Mouse (Mus musculus) heart, embryonic 16.5 days (tissue): ENCODE results near the gene Nacc1. TPM values are rescaled to one million over a fixed set of nuclear protein-coding genes. Genes with fewer than 3 reads are reported as not detected.

Source experiments
- ATAC-seq: fragments of 200-750 bp; cut with Nextera tagmentation; replicated peaks from 2 replicates; pipeline ENCODE4 v1.8.0; 2017; ENCODE audit warnings: moderate number of reproducible peaks; ENCODE audit not compliant: insufficient read depth, low FRiP score; ENCODE audit errors: extremely low read depth
- H3K27ac ChIP-seq: fragments of 300-500 bp; sonication (generic); 2 replicates; pipeline ENCODE4 v1.5.1; 2014; ENCODE audit warnings: mild to moderate bottlenecking, low read length, control low read depth, moderate library complexity
- H3K27me3 ChIP-seq: fragments of 300-500 bp; sonication (generic); 2 replicates; pipeline ENCODE4 v1.6.1; 2014; ENCODE audit warnings: low read length, mixed read lengths; ENCODE audit not compliant: control insufficient read depth, insufficient read depth
- H3K36me3 ChIP-seq: fragments of 300-500 bp; sonication (generic); 2 replicates; pipeline ENCODE4 v1.6.1; 2014; ENCODE audit not compliant: control insufficient read depth, insufficient read depth
- H3K4me1 ChIP-seq: fragments of 300-500 bp; sonication (generic); 2 replicates; pipeline ENCODE4 v1.6.1; 2014; ENCODE audit warnings: low read length, mixed read lengths; ENCODE audit not compliant: control insufficient read depth, insufficient read depth
- H3K4me2 ChIP-seq: fragments of 300-500 bp; sonication (generic); 2 replicates; pipeline ENCODE4 v1.6.1; 2014; ENCODE audit warnings: low read depth, mild to moderate bottlenecking, control low read depth, low read length
- H3K4me3 ChIP-seq: fragments of 300-500 bp; sonication (generic); 2 replicates; pipeline ENCODE4 v1.5.1; 2014; ENCODE audit warnings: mild to moderate bottlenecking, control low read depth, low read length
- H3K9ac ChIP-seq: fragments of 300-500 bp; sonication (generic); 2 replicates; pipeline ENCODE4 v1.6.1; 2014; ENCODE audit warnings: low read length, control low read depth
- H3K9me3 ChIP-seq: fragments of 300-500 bp; sonication (generic); replicated peaks from 2 replicates; pipeline ENCODE4 v1.6.1; 2016; ENCODE audit warnings: low read length; ENCODE audit not compliant: control insufficient read depth
- WGBS: fragments of 180-500 bp; shearing (Covaris S2); extraction: QIAGEN DNeasy Blood & Tissue Kit; methylation state at CpG from one replicate; pipeline ENCODE4 v1.1.7; 2014; 5-methylcytosine and 5-hydroxymethylcytosine counted together
- polyA plus RNA-seq: library from polyadenylated mRNA; unstranded; fragments of >200 nt; fragmentation: Nextera tagmentation; extraction: Ambion mirVana; gene quantifications from 2 replicates; pipeline ENCODE4 v1.2.1, GENCODE M21; 2015

The Nacc1 gene
- polyA plus RNA-seq, 1 experiment from 2014 or later = 11.7 TPM

DNA sequence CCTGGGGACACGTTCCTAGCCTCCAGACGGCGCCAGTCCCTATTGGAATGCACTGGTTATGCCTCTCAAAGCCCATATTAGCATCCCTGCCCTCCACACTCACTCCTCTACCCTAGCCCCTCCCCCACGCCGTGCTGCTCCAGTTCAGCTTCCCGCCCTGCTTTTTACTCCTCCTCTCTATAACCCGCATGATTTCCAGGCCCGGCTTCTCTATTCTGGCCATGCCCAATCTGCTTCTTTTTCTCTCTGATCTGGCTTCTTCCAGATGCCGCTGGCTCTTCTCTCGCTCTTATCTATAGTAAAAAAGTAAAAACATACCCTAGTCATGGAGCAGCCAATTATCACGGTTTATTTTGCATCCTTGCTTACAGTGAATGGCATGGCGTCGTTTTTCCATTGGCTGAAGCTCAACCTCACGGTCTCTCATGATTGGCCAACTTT, 40.2 kb downstream of the Nacc1 start:
- Histone ChIP-seq H3K27me3 (no peaks in the 10 kb centered on the region), H3K36me3 (no peaks in the 10 kb centered on the region), H3K27ac (no peak overlapping the region; the same call in 1 of the 2 replicates), H3K4me1 (peaks cover 7% of the 10 kb centered on the region), H3K9me3 (no peaks in the 10 kb centered on the region), H3K4me3 (peak overlapping the region; percentile 2), H3K4me2 (peak overlapping the region; percentile 44), H3K9ac (0 out of 2 replicates have a peak overlapping the region, but pooled peaks have one; percentile 11)
- WGBS = 4% methylated on average over 14 of the region's 14 CpGs
- ATAC-seq = 0 out of 2 replicates have a peak, but pooled peaks have one; percentile 25

DNA sequence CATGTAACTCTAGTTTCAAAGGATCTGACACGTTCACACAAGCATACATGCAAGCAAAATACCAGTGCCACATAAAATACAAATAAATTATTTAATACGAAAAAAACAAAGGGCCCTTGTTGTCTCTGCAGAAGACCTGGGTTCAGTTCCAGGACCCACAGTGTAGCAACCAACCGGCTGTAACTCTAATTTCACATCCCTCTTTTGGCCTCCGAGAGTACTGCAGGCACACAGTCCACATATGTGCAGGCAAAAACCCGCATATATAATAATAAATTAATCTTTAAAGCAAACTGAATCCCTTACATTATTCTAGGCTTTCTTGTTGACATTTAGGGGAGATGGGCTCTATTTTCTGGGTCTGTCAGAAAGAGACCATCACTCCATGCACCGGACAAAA, 40.9 kb downstream of the Nacc1 start:
- WGBS = 55% methylated on average over 6 of the region's 6 CpGs
- no peaks in the 10 kb centered on the region for H3K27me3 ChIP-seq
- peak overlapping the region; percentile 44; the same call in 1 of the 2 replicates for H3K4me2 ChIP-seq
- no peak overlapping the region for H3K4me3 ChIP-seq
- peaks cover 7% of the 10 kb centered on the region for H3K4me1 ChIP-seq
- no peak for ATAC-seq
- H3K36me3 ChIP-seq = no peaks in the 10 kb centered on the region
- peak overlapping the region; percentile 19; the same call in 1 of the 2 replicates for H3K27ac ChIP-seq
- H3K9ac ChIP-seq = no peak overlapping the region
- H3K9me3 ChIP-seq = no peaks in the 10 kb centered on the region

DNA sequence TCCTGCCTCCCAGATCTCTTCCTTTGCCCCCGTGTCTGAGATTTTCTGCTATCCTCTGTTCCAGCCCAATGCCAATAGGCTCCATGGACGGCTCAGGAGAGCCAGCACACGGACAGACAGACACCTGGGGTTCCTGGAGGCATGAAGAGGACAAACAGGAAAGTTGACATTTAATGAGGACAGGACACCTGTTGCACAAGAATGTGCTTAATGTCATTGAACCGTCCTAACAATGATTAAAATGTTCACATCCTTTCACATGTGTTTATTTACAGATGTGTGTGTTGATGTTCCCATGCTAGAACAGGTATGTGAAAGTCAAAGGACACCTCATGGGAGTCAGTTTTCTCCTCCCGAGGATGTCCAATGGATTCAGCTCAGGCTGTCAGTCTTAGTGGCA, 44.6 kb downstream of the Nacc1 start:
- no peak overlapping the region for H3K9ac ChIP-seq
- H3K27me3 ChIP-seq = no peaks in the 10 kb centered on the region
- 66% methylated on average over 5 of the region's 5 CpGs for WGBS
- H3K4me1 ChIP-seq = peaks cover 10% of the 10 kb centered on the region
- H3K4me3 ChIP-seq = no peak overlapping the region
- H3K4me2 ChIP-seq = no peak overlapping the region
- no peaks in the 10 kb centered on the region for H3K9me3 ChIP-seq
- H3K36me3 ChIP-seq = no peaks in the 10 kb centered on the region
- ATAC-seq = no peak
- no peak overlapping the region for H3K27ac ChIP-seq

DNA sequence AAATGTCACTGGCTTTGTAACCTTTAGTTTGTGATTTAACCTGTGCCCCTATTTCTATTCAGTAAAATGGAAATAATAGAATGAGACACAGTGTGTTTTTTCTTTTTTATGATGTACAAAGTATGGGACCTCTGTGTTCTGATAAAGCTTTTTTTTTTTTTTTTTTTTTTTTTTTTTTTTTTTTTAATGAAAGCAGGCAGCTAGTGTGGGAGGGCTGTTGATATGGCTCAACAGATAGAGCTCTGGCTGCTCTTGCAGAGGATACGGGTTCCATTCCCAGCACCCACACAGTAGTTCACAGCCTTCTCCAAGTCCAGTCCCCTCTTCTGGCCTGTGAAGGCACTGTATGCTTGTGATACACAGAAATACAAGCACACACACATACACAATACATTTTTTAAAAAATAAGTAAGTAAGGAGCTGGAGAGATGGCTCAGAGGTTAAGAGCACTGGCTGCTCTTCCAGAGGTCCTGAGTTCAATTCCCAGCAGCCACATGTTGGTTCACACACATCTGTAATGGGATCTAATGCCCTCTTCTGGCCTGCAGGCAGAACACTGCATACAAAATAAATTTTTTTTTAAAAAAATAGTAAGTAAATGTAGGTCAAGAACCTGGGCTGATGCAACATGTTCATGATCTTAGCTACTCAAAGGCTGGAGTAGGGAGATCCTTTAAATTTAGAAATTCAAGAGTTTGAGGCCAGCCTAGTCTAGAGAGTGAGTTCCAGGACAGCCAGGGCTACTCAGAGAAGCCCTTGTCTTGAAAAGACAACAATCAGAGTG, 45.9 kb downstream of the Nacc1 start:
- Histone ChIP-seq H3K9me3 (no peaks in the 10 kb centered on the region), H3K4me1 (peaks cover 3% of the 10 kb centered on the region; the same call in 1 of the 2 replicates), H3K27ac (no peak overlapping the region), H3K36me3 (no peaks in the 10 kb centered on the region), H3K4me3 (no peak overlapping the region), H3K4me2 (no peak overlapping the region), H3K9ac (no peak overlapping the region), H3K27me3 (no peaks in the 10 kb centered on the region)
- 55% methylated on average over 1 of the region's 1 CpGs for WGBS
- ATAC-seq = no peak

DNA sequence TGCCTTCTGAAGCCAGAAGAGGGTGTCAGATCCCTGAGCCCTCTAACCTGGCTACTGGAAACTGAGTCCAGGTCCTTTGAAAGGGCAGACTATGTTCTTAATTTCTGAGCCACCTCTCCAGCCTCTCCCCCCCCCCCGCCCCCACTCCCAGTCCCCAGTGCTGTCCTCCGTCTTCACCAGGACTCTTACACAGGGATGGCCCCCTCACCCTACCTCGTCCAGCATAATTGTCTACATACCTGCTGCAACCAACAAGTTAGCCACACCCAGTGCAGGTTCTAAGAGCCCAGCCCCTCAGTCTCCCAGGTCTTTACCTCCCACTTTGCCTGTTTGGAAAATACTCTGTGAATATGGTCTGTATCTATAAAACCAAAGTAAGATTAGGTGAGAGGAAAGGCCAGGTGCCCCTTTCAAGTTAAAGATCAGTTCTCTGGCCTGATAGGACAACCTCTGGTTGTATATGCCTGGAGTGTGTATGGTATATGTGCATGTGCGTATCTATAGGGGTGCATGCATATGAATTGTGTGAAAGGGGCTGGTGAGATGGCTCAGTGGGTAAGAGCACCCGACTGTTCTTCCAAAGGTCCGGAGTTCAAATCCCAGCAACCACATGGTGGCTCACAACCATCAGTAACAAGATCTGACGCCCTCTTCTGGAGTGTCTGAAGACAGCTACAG, 46.9 kb downstream of the Nacc1 start:
- no peaks in the 10 kb centered on the region for H3K9me3 ChIP-seq
- H3K9ac ChIP-seq = no peak overlapping the region; the same call in 1 of the 2 replicates
- H3K4me3 ChIP-seq = no peak overlapping the region
- no peak overlapping the region for H3K27ac ChIP-seq
- H3K27me3 ChIP-seq = no peaks in the 10 kb centered on the region
- WGBS = 74% methylated on average over 7 of the region's 7 CpGs
- ATAC-seq = no peak
- H3K36me3 ChIP-seq = no peaks in the 10 kb centered on the region
- no peak overlapping the region for H3K4me2 ChIP-seq
- H3K4me1 ChIP-seq = peaks cover 10% of the 10 kb centered on the region; the same call in 1 of the 2 replicates

DNA sequence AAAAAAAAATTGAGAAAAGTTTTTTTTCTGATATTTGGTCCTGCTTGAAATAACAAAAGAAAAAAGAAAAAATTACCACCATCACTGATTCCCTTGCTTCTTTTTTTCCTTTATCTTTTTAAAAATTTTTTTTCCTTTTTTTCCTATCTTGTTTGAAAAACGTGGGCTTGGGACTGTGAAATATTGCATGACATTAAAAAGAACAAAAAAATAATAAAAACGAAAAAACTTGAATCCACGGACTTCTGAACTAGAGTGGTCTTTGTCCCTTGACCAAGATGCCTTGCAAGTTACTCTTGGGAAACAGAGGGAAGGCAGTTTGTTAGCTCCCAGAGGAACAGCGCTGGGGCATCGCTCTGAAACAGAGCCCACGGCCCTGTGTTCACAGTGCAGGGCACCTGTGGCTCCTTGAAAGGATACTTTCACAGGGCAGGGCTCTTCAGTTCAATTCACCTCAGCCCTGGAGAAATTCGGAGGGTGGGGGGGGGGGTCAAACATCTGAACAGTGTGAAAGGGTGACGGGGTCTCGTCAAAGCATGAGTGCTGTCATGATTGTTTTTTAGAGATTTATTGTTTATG, 47.6 kb downstream of the Nacc1 start:
- Histone ChIP-seq H3K9ac (peak overlapping the region; percentile 77), H3K9me3 (no peaks in the 10 kb centered on the region), H3K4me2 (peak overlapping the region; percentile 72), H3K27ac (no peak overlapping the region; the same call in 1 of the 2 replicates), H3K27me3 (no peaks in the 10 kb centered on the region), H3K4me1 (peaks cover 15% of the 10 kb centered on the region), H3K36me3 (no peaks in the 10 kb centered on the region), H3K4me3 (peak overlapping the region; percentile 68)
- ATAC-seq = no peak
- WGBS = 31% methylated on average over 9 of the region's 9 CpGs

DNA sequence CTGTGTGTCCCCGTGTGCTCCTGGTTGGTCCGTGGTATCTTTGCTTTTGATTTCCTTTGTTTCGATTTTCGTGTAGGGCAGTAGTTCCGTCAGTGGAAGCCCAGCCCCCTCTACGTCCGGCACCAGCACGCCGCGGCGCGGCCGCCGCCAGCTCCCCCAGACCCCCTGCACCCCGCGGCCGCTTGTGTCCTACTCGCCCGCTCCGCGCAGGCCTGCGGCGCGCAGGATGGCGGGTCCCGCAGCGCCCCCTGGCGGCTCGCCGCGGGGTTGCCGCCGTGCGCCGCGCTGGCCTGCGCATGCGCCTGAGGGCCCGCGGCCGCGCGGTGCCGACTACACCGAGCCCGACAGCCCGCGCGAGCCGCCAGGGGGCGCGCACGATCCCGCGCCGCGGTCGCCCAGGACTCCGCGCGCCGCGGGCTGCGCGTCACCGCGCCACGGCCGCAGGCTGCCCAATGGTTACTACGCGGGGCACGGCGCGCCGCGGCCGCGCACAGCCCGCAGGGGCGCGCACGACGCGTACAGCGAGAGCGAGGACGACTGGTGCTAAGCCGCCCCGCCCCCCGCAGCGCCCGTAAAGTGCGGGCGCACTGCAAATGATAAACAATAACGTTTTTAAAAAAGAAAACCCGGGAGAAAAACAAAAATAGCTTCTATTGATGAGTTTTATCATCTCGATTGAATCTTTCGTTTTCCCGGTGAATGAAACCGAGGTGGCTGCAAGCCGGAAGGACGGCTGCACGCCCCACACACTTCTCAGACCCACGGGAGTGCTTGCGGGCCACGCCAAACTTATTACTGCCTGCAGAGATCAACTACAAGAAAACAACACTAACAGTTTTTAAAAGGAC, 48.3 kb downstream of the Nacc1 start:
- H3K27me3 ChIP-seq = no peaks in the 10 kb centered on the region
- peak overlapping the region; percentile 72 for H3K4me2 ChIP-seq
- peaks cover 22% of the 10 kb centered on the region for H3K4me1 ChIP-seq
- H3K9me3 ChIP-seq = no peaks in the 10 kb centered on the region
- H3K9ac ChIP-seq = peak overlapping the region; percentile 77
- H3K4me3 ChIP-seq = peak overlapping the region; percentile 68
- under 1% methylated on average over 99 of the region's 106 CpGs for WGBS
- peak; percentile 95 for ATAC-seq
- H3K36me3 ChIP-seq = no peaks in the 10 kb centered on the region
- peak overlapping the region; percentile 87 for H3K27ac ChIP-seq

DNA sequence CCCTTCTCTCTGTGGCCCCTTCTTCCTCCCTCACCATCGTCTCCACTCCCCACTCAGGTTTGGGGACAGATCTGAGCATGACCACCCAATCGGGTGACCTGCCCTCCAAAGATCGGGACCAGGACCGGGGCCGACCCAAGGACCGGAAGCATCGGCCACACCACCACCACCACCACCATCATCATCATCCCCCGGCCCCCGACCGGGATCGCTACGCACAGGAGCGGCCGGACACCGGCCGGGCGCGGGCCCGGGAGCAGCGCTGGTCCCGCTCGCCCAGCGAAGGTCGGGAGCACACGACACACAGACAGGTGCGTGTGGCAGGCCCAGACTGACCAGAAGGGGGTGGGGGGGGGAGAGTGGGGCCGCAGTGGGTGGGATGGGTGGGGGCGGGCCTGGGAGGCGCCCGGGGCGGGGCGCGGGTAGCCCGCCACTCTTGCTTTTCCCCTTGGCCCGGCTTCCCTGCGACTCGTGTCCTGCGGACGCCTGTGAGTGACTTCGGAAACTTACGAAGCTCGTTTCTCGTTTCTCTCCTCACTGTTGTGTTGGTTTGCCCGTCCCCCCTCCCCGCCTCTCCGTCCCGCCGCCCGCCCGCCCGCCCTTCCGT, 49.0 kb downstream of the Nacc1 start:
- Histone ChIP-seq H3K27me3 (no peaks in the 10 kb centered on the region), H3K4me2 (peak overlapping the region; percentile 72), H3K9ac (peak overlapping the region; percentile 68), H3K4me1 (peaks cover 22% of the 10 kb centered on the region), H3K27ac (peak overlapping the region; percentile 87), H3K36me3 (no peaks in the 10 kb centered on the region), H3K9me3 (no peaks in the 10 kb centered on the region), H3K4me3 (peak overlapping the region; percentile 67)
- WGBS = under 1% methylated on average over 51 of the region's 52 CpGs
- ATAC-seq = peak; percentile 25
